Comparison of ENCODE assay signal across 12 mouse cellular contexts in genomic region chr5:75975398-75975797, GRCm38 (mm10). TPM values are rescaled to one million over a fixed set of nuclear protein-coding genes. Genes with fewer than 3 reads are reported as not detected.
DNase-seq lines count a peak whose midpoint lies in the region; ATAC-seq and TF ChIP-seq lines count a peak whose summit lies in the region.
"Had no signal": no experiment of that assay in that cellular context is flagged by ENCODE, and none has a peak within 500 bp of the region (broad histone marks: within the 10 kb centered on the region; RNA-seq: fewer than 3 reads in every experiment).

No protein-coding gene starts in this region.

- no peaks in the 10 kb centered on the region for H3K36me3 ChIP-seq in heart, embryonic 11.5 days (ENCODE audit: control insufficient read depth, insufficient read depth, low read length)
- no peaks in the 10 kb centered on the region for H3K36me3 ChIP-seq in embryonic facial prominence, embryonic 14.5 days (ENCODE audit: control insufficient read depth, insufficient read depth, low read length)
- no peaks in the 10 kb centered on the region for H3K36me3 ChIP-seq in liver, embryonic 13.5 days
- H3K36me3 ChIP-seq: limb, embryonic 12.5 days had no signal

- peaks cover 5% of the 10 kb centered on the region; the same call in 1 of the 2 replicates for H3K4me1 ChIP-seq in heart, embryonic 11.5 days (ENCODE audit: control insufficient read depth, insufficient read depth, low read length)
- H3K4me1 ChIP-seq in lung, adult 2 months (ENCODE audit: control insufficient read depth, insufficient read depth, low read length) = peaks cover 8% of the 10 kb centered on the region
- peaks cover 6% of the 10 kb centered on the region for H3K4me1 ChIP-seq in embryonic facial prominence, embryonic 14.5 days (ENCODE audit: control insufficient read depth, insufficient read depth, low read length)
- H3K4me1 ChIP-seq in liver, embryonic 13.5 days (replicated peaks) = peaks cover 12% of the 10 kb centered on the region

- H3K27ac ChIP-seq in heart, embryonic 11.5 days (ENCODE audit: low read depth, low read length) = no peak overlapping the region
- no peak overlapping the region for H3K27ac ChIP-seq in embryonic facial prominence, embryonic 14.5 days (replicated peaks; ENCODE audit: low read depth, low read length)
- 0 out of 2 replicates have a peak overlapping the region, but pooled peaks have one; percentile 43 for H3K27ac ChIP-seq in liver, embryonic 13.5 days
- H3K27ac ChIP-seq: limb, embryonic 12.5 days had no signal

- no peak for ATAC-seq in heart, embryonic 11.5 days (replicated peaks; ENCODE audit: insufficient number of reproducible peaks, low FRiP score, low TSS enrichment)
- ATAC-seq in embryonic facial prominence, embryonic 14.5 days (ENCODE audit: low read depth) = no peak
- ATAC-seq in liver, embryonic 13.5 days (ENCODE audit: low read depth) = no peak
- ATAC-seq: CD4-positive, CD25-positive, alpha-beta regulatory T cell, adult 4 months had no signal

- 68% methylated on average over 5 of the region's 5 CpGs for WGBS in heart, embryonic 11.5 days (ENCODE audit: insufficient replicate concordance)
- whole genome bisulfite sequencing in lung, adult 2 months = 44% methylated on average over 5 of the region's 5 CpGs
- 53% methylated on average over 5 of the region's 5 CpGs for WGBS in embryonic facial prominence, embryonic 14.5 days
- 59% methylated on average over 5 of the region's 5 CpGs for WGBS in liver, embryonic 13.5 days (ENCODE audit: insufficient replicate concordance)

- H3K9me3 ChIP-seq in heart, embryonic 11.5 days (replicated peaks; ENCODE audit: control insufficient read depth, low read length) = no peaks in the 10 kb centered on the region
- no peaks in the 10 kb centered on the region for H3K9me3 ChIP-seq in embryonic facial prominence, embryonic 14.5 days (ENCODE audit: control insufficient read depth, low read length)
- H3K9me3 ChIP-seq in liver, embryonic 13.5 days (replicated peaks) = no peaks in the 10 kb centered on the region
- H3K9me3 ChIP-seq: limb, embryonic 12.5 days had no signal

- no peak for TF ChIP-seq CTCF in lung, adult 2 months (IDR thresholded peaks at IDR 0.05; ENCODE audit: insufficient read depth, low read length)

- no peak for DNase-seq in heart, adult 18-20 months
- no peak for DNase-seq in lung, adult 2 months
- DNase-seq in lung, postnatal 14 days = no peak
- DNase-seq in embryonic facial prominence, embryonic 14.5 days (ENCODE audit: low spot score) = peak; percentile 22
- DNase-seq in liver, embryonic 13.5 days = no peak
- no peak for DNase-seq in thymus, postnatal 0 days (ENCODE audit: low spot score)
- DNase-seq in gastrocnemius, adult 18-20 months (ENCODE audit: low spot score) = no peak
- DNase-seq: spleen, adult 18-20 months; thymus, postnatal 25 days had no signal

- peak overlapping the region; percentile 95 for H3K4me2 ChIP-seq in heart, embryonic 11.5 days
- peak overlapping the region; percentile 15; the same call in 1 of the 2 replicates for H3K4me2 ChIP-seq in embryonic facial prominence, embryonic 14.5 days (ENCODE audit: low read depth, low read length)
- 0 out of 2 replicates have a peak overlapping the region, but pooled peaks have one; percentile 10 for H3K4me2 ChIP-seq in liver, embryonic 13.5 days
- H3K4me2 ChIP-seq: limb, embryonic 12.5 days had no signal

- no peak overlapping the region for H3K9ac ChIP-seq in heart, embryonic 11.5 days (ENCODE audit: low read depth, low read length)
- H3K9ac ChIP-seq in embryonic facial prominence, embryonic 14.5 days (ENCODE audit: low read depth, low read length) = no peak overlapping the region
- no peak overlapping the region for H3K9ac ChIP-seq in liver, embryonic 13.5 days
- H3K9ac ChIP-seq: limb, embryonic 12.5 days had no signal

- no peak for TF ChIP-seq POLR2A in lung, adult 2 months (IDR thresholded peaks at IDR 0.05; ENCODE audit: borderline replicate concordance, extremely low read depth, low read depth, low read length)

- H3K27me3 ChIP-seq in heart, embryonic 11.5 days (ENCODE audit: control insufficient read depth, insufficient read depth, low read length) = peaks cover 18% of the 10 kb centered on the region; the same call in 1 of the 2 replicates
- peaks cover 49% of the 10 kb centered on the region for H3K27me3 ChIP-seq in embryonic facial prominence, embryonic 14.5 days (replicated peaks; ENCODE audit: control insufficient read depth, insufficient read depth, low read length)
- peaks cover 65% of the 10 kb centered on the region for H3K27me3 ChIP-seq in liver, embryonic 13.5 days

- H3K4me3 ChIP-seq in heart, embryonic 11.5 days (ENCODE audit: low read depth, low read length) = peak overlapping the region; percentile 80
- H3K4me3 ChIP-seq in lung, adult 2 months (replicated peaks; ENCODE audit: extremely low read depth, low read depth, low read length) = peak overlapping the region; percentile 53
- peak overlapping the region; percentile 67 for H3K4me3 ChIP-seq in embryonic facial prominence, embryonic 14.5 days (ENCODE audit: low read depth, low read length)
- peak overlapping the region; percentile 2; the same call in 1 of the 2 replicates for H3K4me3 ChIP-seq in liver, embryonic 13.5 days (replicated peaks)

RNA-seq across cellular contexts. Expression of gene Kdr, which starts 2.9 kb away (rescaled TPM):
- 31.6 and 46.9 TPM in 2 replicates for polyA plus RNA-seq in heart, embryonic 11.5 days (2014; fragmentation: Nextera tagmentation; extraction: Ambion mirVana)
- 10 to 100 TPM; 48.5 to 69.9 TPM for total RNA-seq in heart, adult 18-20 months (2021)
- 71.7 and 106 TPM in 2 replicates for polyA plus RNA-seq in lung, adult 2 months (2012; rRNA removed)
- 26.7 and 29.9 TPM in 2 replicates for polyA plus RNA-seq in embryonic facial prominence, embryonic 14.5 days (2014; fragmentation: Nextera tagmentation; extraction: Ambion mirVana)
- 7.7 and 10.0 TPM in 2 replicates for polyA plus RNA-seq in liver, embryonic 13.5 days (2015; fragmentation: Nextera tagmentation; extraction: Ambion mirVana)
- 3.9 and 4.3 TPM in 2 replicates for polyA plus RNA-seq in thymus, postnatal 0 days (2015; fragmentation: Nextera tagmentation; extraction: Ambion mirVana)
- 10 to 100 TPM in 1 of 2 experiments, 1 to 10 TPM in 1; 7.6 to 19.5 TPM for total RNA-seq in gastrocnemius, adult 18-20 months (2021)

Comparison
In these comparisons a context has a peak if more than half of its experiments do, and no peak if none do; other contexts are left out.
1. H3K4me2 ChIP-seq: peak in every context shown above with its lines; median percentile 95 in heart, embryonic 11.5 days; 15 in embryonic facial prominence, embryonic 14.5 days; 10 in liver, embryonic 13.5 days.
2. H3K4me3 ChIP-seq: peak in every context shown above with its lines; median percentile 80 in heart, embryonic 11.5 days; 67 in embryonic facial prominence, embryonic 14.5 days; 53 in lung, adult 2 months; 2 in liver, embryonic 13.5 days.